Mouse (Mus musculus) limb, embryonic 10.5 days (tissue): Measurements from ENCODE around the gene Oasl1. TPM values are rescaled to one million over a fixed set of nuclear protein-coding genes. Genes with fewer than 3 reads are reported as not detected.
"Not testable (repeated sequence)": the region's sequence is repeated elsewhere in the genome, so short reads cannot be mapped to it uniquely, and the experiment has no call there.

Experiments used
- DNase-seq: peaks from one replicate; pipeline ENCODE4 v3.0.0-alpha.2; 2017; ENCODE audit warnings: low spot score
- H3K27ac ChIP-seq: fragments of 300-500 bp; sonication (generic); 2 replicates; pipeline ENCODE4 v1.5.1; 2016; ENCODE audit warnings: mild to moderate bottlenecking
- H3K27me3 ChIP-seq: fragments of 300-500 bp; sonication (generic); 2 replicates; pipeline ENCODE4 v1.6.1; 2016; ENCODE audit warnings: low read depth, mild to moderate bottlenecking; ENCODE audit not compliant: poor library complexity, severe bottlenecking
- H3K36me3 ChIP-seq: fragments of 300-500 bp; sonication (generic); 2 replicates; pipeline ENCODE4 v1.6.1; 2016; ENCODE audit warnings: mild to moderate bottlenecking, moderate library complexity
- H3K4me1 ChIP-seq: fragments of 300-500 bp; sonication (generic); 2 replicates; pipeline ENCODE4 v1.6.1; 2016
- H3K4me3 ChIP-seq: fragments of 300-500 bp; sonication (generic); 2 replicates; pipeline ENCODE4 v1.5.1; 2016; ENCODE audit warnings: mild to moderate bottlenecking, moderate library complexity
- H3K9me3 ChIP-seq: fragments of 300-500 bp; sonication (generic); replicated peaks from 2 replicates; pipeline ENCODE4 v1.6.1; 2016; ENCODE audit warnings: mild to moderate bottlenecking
- WGBS: fragments of 180-500 bp; shearing (Covaris S2); methylation state at CpG from one replicate; pipeline ENCODE4 v1.1.7; 2016; 5-methylcytosine and 5-hydroxymethylcytosine counted together
- polyA plus RNA-seq: library from polyadenylated mRNA; unstranded; fragments of >200 nt; fragmentation: Nextera tagmentation; extraction: Ambion mirVana; gene quantifications from 2 replicates; pipeline ENCODE4 v1.2.1, GENCODE M21; 2016

Gene Oasl1
- polyA plus RNA-seq, 1 experiment from 2014 or later, result 0.24 TPM

DNA sequence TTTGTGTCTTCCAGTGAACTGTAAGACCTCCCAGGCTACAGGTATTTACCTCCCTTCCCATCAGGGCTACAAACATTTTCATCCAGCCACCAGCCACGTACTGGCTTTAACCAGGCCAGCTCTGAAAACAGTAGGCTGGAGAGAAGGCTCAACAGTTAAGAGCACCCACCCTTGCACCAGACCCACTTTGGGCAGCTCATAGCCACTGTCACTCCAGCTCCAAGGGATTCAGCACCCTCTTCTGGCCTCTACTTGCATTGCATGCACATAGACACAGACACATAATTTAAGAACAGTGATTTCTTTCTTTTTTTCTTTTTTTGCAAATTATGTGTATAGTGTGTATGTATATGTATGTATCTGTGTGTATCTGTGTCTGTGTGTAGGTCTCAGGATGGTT is 20.6 kb upstream of the Oasl1 start:
- peak; percentile 57 for DNase-seq
- H3K4me3 ChIP-seq, result no peak overlapping the region
- H3K4me1 ChIP-seq, result peaks cover 15% of the 10 kb centered on the region
- 33% methylated on average over 1 of the region's 1 CpGs for WGBS
- H3K36me3 ChIP-seq, result no peaks in the 10 kb centered on the region
- H3K9me3 ChIP-seq, result no peaks in the 10 kb centered on the region
- H3K27ac ChIP-seq, result no peak overlapping the region
- no peaks in the 10 kb centered on the region for H3K27me3 ChIP-seq

DNA sequence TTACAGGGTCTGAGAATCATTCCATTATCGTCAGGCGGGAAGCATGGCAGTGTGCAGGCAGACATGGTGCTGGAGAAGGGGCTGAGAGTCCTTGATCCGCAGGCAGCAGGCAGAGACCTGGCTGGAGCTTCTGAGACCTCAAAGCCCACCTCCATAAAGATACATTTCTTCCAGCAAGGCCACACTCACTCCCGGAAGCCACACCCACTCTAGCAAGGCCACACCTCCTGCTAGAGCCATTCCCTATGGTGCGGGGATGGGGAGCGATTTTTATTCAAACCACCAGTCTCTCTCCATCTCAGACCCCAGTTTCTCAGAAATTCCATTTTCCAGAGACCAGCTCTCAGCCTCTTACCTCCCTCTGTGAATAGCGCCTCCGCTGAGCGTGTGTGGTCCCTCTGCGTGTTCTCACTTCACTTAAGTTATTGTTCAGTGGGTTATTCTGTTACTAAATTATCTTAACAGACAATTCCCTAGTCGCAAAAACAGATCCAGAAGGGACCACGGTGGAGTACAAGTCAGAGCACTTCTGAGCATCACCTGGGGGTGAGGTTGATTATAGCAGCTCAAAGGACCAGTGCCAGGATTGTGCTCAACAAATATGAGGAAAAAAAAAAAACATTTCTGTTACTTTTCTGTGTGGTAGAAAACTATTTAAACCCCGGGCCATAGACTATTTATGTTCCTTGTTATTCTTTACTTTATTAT is 14.3 kb upstream of the Oasl1 start:
- Histone ChIP-seq H3K27me3 (no peaks in the 10 kb centered on the region), H3K9me3 (no peaks in the 10 kb centered on the region), H3K36me3 (no peaks in the 10 kb centered on the region), H3K4me3 (no peak overlapping the region), H3K4me1 (peaks cover 13% of the 10 kb centered on the region), H3K27ac (no peak overlapping the region)
- 56% methylated on average over 13 of the region's 13 CpGs for WGBS
- no peak for DNase-seq

DNA sequence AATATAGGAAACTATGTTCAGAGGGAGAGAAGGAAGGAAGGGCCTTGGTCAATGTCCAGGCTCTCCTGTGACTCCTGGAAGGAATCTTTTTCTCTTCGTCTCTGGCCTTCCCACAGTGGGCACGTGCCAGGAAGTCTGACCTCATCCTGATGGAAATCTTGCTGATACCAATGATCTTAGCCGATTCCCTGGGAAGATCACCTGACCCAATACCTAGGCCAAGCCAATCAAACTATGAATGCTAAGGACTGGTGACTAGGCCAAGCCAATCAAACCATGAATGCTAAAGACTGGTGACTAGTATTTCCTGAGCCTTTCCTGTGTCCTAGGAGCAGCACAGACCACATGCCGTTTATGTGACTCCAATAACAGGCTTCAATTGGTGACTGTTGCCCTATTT is 9.4 kb upstream of the Oasl1 start:
- H3K36me3 ChIP-seq, result no peaks in the 10 kb centered on the region
- no peak overlapping the region for H3K27ac ChIP-seq
- DNase-seq, result no peak
- 77% methylated on average over 4 of the region's 4 CpGs for WGBS
- H3K4me3 ChIP-seq, result no peak overlapping the region
- peaks cover 11% of the 10 kb centered on the region for H3K4me1 ChIP-seq
- no peaks in the 10 kb centered on the region for H3K27me3 ChIP-seq
- no peaks in the 10 kb centered on the region for H3K9me3 ChIP-seq

GRCm38 (mm10) chr5:114914855-114915254 is 8.2 kb upstream of the Oasl1 start:
- no peak for DNase-seq
- no peaks in the 10 kb centered on the region for H3K9me3 ChIP-seq
- H3K4me1 ChIP-seq, result peaks cover 9% of the 10 kb centered on the region
- WGBS, result 77% methylated on average over 8 of the region's 8 CpGs
- no peaks in the 10 kb centered on the region for H3K36me3 ChIP-seq
- H3K27ac ChIP-seq, result peak overlapping the region; percentile 2; the same call in 1 of the 2 replicates
- H3K4me3 ChIP-seq, result no peak overlapping the region
- no peaks in the 10 kb centered on the region for H3K27me3 ChIP-seq

GRCm38 (mm10) chr5:114915854-114916253 is 7.2 kb upstream of the Oasl1 start:
- no peak overlapping the region for H3K4me3 ChIP-seq
- H3K27ac ChIP-seq, result no peak overlapping the region
- no peaks in the 10 kb centered on the region for H3K9me3 ChIP-seq
- H3K27me3 ChIP-seq, result no peaks in the 10 kb centered on the region
- 85% methylated on average over 5 of the region's 5 CpGs for WGBS
- peaks cover 9% of the 10 kb centered on the region for H3K4me1 ChIP-seq
- DNase-seq, result no peak
- H3K36me3 ChIP-seq, result no peaks in the 10 kb centered on the region

DNA sequence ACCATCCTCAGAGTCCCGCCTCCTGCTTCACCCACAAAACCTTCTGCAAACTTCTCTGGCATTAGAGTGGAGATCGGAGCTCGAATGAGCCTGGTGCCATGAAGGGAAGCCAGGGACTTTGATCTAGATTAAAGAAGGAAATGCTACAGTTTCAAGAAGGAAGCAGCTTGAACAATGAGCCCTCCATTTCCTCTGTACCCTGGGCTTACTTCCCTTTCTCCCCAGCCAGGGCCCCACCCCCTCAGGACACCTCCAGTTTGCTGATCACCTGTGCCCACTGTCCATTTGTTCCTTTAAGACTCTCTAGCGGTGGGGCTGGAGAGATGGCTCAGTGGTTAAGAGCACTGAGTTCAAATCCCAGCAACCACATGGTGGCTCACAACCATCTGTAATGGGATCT is 6.3 kb upstream of the Oasl1 start:
- peaks cover 11% of the 10 kb centered on the region for H3K4me1 ChIP-seq
- DNase-seq, result no peak
- WGBS, result 84% methylated on average over 4 of the region's 4 CpGs

GRCm38 (mm10) chr5:114917357-114917756 is 5.7 kb upstream of the Oasl1 start:
- not testable (repeated sequence) for DNase-seq, H3K27me3 ChIP-seq, H3K36me3 ChIP-seq, H3K9me3 ChIP-seq, H3K4me3 ChIP-seq, H3K27ac ChIP-seq
- 95% methylated on average over 5 of the region's 5 CpGs for WGBS
- peaks cover 15% of the 10 kb centered on the region for H3K4me1 ChIP-seq

More for the DNA sequence above, 6.3 kb upstream of the Oasl1 start:
- H3K27me3 ChIP-seq, result no peaks in the 10 kb centered on the region
- H3K36me3 ChIP-seq, result no peaks in the 10 kb centered on the region
- no peak overlapping the region for H3K27ac ChIP-seq
- no peaks in the 10 kb centered on the region for H3K9me3 ChIP-seq
- no peak overlapping the region for H3K4me3 ChIP-seq

- no peaks in the 10 kb centered on the region for H3K9me3 ChIP-seq
- no peak overlapping the region for H3K27ac ChIP-seq
- no peaks in the 10 kb centered on the region for H3K36me3 ChIP-seq
- no peaks in the 10 kb centered on the region for H3K27me3 ChIP-seq
- H3K4me3 ChIP-seq, result no peak overlapping the region
- no peak for DNase-seq
- peaks cover 13% of the 10 kb centered on the region for H3K4me1 ChIP-seq
- 81% methylated on average over 19 of the region's 19 CpGs for WGBS
Measured at GRCm38 (mm10) chr5:114921551-114922365, 1.3 kb upstream of the Oasl1 start.

- WGBS, result 67% methylated on average over 10 of the region's 10 CpGs
- no peak for DNase-seq
- no peaks in the 10 kb centered on the region for H3K9me3 ChIP-seq
- H3K36me3 ChIP-seq, result no peaks in the 10 kb centered on the region
- H3K4me3 ChIP-seq, result no peak overlapping the region
- no peaks in the 10 kb centered on the region for H3K27me3 ChIP-seq
- peaks cover 13% of the 10 kb centered on the region for H3K4me1 ChIP-seq
- H3K27ac ChIP-seq, result no peak overlapping the region
Measured at GRCm38 (mm10) chr5:114922366-114922731, 691 bp upstream of the Oasl1 start.

DNA sequence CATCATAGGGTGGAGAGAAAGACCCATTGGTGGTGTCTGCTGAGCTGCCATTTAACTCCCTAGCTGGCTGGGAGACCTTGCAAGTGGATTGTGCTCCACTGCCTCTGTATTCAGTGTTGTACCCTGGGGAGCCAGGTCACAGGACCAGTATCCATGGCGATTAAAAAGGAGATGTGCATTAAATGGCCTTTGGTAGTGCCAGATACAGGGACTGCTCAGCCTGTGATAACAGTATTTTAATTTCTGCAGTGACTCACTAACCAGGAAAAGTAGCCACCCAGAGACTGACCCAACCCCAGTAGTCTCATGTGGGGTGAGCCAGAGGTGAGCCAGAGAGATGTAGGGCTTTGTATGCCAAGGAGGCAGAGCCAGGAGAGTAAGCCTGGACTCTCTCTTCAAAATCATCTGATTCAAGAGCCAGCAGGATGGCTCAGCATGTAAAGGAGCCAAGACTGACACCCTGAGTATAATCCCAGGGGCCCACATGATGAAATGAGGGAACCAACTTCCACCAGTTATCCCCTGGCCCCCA is 3.2 kb downstream of the Oasl1 start:
- WGBS, result 72% methylated on average over 1 of the region's 1 CpGs
- H3K4me1 ChIP-seq, result peaks cover 13% of the 10 kb centered on the region
- H3K36me3 ChIP-seq, result no peaks in the 10 kb centered on the region
- no peak overlapping the region for H3K4me3 ChIP-seq
- no peak overlapping the region for H3K27ac ChIP-seq
- H3K27me3 ChIP-seq, result no peaks in the 10 kb centered on the region
- DNase-seq, result no peak
- no peaks in the 10 kb centered on the region for H3K9me3 ChIP-seq

DNA sequence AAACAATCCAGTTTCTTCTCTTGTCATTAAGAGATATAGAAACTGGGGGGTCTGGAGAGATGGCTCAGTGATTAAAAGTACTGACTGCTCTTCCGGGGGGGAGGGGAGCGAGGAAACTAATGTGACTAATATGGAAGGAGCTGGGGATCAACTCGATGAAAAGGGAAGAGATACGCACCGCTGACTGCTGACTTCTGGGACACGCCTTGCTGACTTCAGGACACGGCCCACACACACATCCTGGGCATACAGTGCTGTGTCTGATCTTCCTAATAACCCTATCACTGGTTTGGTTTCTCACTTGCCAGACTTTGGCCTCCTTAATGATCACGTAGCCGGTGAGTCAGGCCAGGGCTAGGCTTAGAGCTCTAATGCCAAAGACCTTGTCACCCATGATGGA is 3.7 kb downstream of the Oasl1 start:
- WGBS, result 85% methylated on average over 9 of the region's 9 CpGs
- Histone ChIP-seq H3K27me3 (no peaks in the 10 kb centered on the region), H3K4me1 (peaks cover 11% of the 10 kb centered on the region), H3K27ac (no peak overlapping the region), H3K4me3 (no peak overlapping the region), H3K36me3 (no peaks in the 10 kb centered on the region), H3K9me3 (no peaks in the 10 kb centered on the region)
- DNase-seq, result no peak

- DNase-seq, result no peak
- H3K9me3 ChIP-seq, result no peaks in the 10 kb centered on the region
- H3K27ac ChIP-seq, result no peak overlapping the region
- H3K27me3 ChIP-seq, result no peaks in the 10 kb centered on the region
- no peak overlapping the region for H3K4me3 ChIP-seq
- H3K36me3 ChIP-seq, result no peaks in the 10 kb centered on the region
- WGBS, result 59% methylated on average over 5 of the region's 5 CpGs
- no peaks in the 10 kb centered on the region for H3K4me1 ChIP-seq
Measured at GRCm38 (mm10) chr5:114931626-114932025, 8.6 kb downstream of the Oasl1 start.

- DNase-seq, result no peak
- 88% methylated on average over 8 of the region's 8 CpGs for WGBS
- Histone ChIP-seq H3K36me3 (no peaks in the 10 kb centered on the region), H3K9me3 (no peaks in the 10 kb centered on the region), H3K4me3 (no peak overlapping the region), H3K27me3 (no peaks in the 10 kb centered on the region), H3K27ac (no peak overlapping the region), H3K4me1 (no peaks in the 10 kb centered on the region)
Measured at GRCm38 (mm10) chr5:114933206-114933605, 10.2 kb downstream of the Oasl1 start.
